Mouse (Mus musculus) cortical plate, adult 2 months (tissue): Measurements from ENCODE around the gene Gfod1.

Experiments used
- CTCF ChIP-seq: fragments of 200-500 bp; IDR thresholded peaks from 2 replicates; pipeline ENCODE4 v1.5.1; 2011; ENCODE audit warnings: mild to moderate bottlenecking, control low read depth, low read length; ENCODE audit not compliant: insufficient read depth; ENCODE audit errors: extremely low read depth
- POLR2A ChIP-seq: fragments of 200-500 bp; IDR thresholded peaks from 2 replicates; pipeline ENCODE4 v1.6.1; 2011; ENCODE audit warnings: mild to moderate bottlenecking, low read length, control low read depth; ENCODE audit not compliant: insufficient read depth; ENCODE audit errors: extremely low read depth

DNA sequence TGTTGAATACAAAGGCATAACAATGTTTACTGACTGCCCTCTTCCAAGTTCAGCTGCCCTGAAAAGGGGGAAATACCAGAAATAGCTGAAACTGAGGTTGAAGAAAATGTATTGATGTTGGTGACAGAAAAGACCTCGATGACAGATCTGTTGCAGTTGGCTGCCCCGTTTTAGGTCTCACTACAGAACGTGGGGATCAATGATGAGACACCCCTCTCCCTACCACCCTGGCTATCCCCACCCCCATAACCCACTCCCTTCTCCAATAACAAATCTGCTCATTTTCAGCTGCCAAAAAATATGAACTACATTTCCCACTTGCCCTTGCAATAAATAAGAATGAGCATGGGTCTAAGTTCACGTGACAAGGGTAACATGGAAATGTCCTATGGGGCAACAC is 73.1 kb downstream of the Gfod1 start:
- no peak for TF ChIP-seq POLR2A
- TF ChIP-seq CTCF: no peak
